Mouse (Mus musculus) WW6 (cell line): ENCODE results near the gene Sorbs1.
A peak's percentile ranks its signal among the peaks of the same experiment; 100 is the strongest.

Experiments
- DNase-seq: peaks from one replicate; pipeline ENCODE4 v3.0.0-alpha.2; 2013; ENCODE audit warnings: low read depth, low spot score

Gene Sorbs1

GRCm38 (mm10) chr19:40512500-40513421 lies 818 bp downstream of the Sorbs1 start:
- DNase-seq: no peak

- DNase-seq: peak; percentile 34
Measured at GRCm38 (mm10) chr19:40511679-40512309, 1.8 kb downstream of the Sorbs1 start.

- no peak for DNase-seq
Measured at GRCm38 (mm10) chr19:40511100-40511439, 2.5 kb downstream of the Sorbs1 start.

- DNase-seq: no peak
Measured at GRCm38 (mm10) chr19:40510387-40511099, 3.0 kb downstream of the Sorbs1 start.

- DNase-seq: no peak
Measured at GRCm38 (mm10) chr19:40509274-40509673, 4.3 kb downstream of the Sorbs1 start.

GRCm38 (mm10) chr19:40508851-40509250 lies 4.7 kb downstream of the Sorbs1 start:
- no peak for DNase-seq

GRCm38 (mm10) chr19:40506965-40507364 lies 6.6 kb downstream of the Sorbs1 start:
- no peak for DNase-seq

- no peak for DNase-seq
Measured at GRCm38 (mm10) chr19:40504336-40504735, 9.2 kb downstream of the Sorbs1 start.

GRCm38 (mm10) chr19:40499940-40500737 lies 13.4 kb downstream of the Sorbs1 start:
- no peak for DNase-seq

GRCm38 (mm10) chr19:40499141-40499540 lies 14.4 kb downstream of the Sorbs1 start:
- no peak for DNase-seq

GRCm38 (mm10) chr19:40498162-40498725 lies 15.3 kb downstream of the Sorbs1 start:
- no peak for DNase-seq

GRCm38 (mm10) chr19:40496509-40497267 lies 16.9 kb downstream of the Sorbs1 start:
- no peak for DNase-seq

- DNase-seq: no peak
Measured at GRCm38 (mm10) chr19:40496071-40496470, 17.5 kb downstream of the Sorbs1 start.

GRCm38 (mm10) chr19:40492902-40493301 lies 20.7 kb downstream of the Sorbs1 start:
- DNase-seq: no peak

- DNase-seq: no peak
Measured at GRCm38 (mm10) chr19:40491442-40491841, 22.1 kb downstream of the Sorbs1 start.

GRCm38 (mm10) chr19:40490765-40491164 lies 22.8 kb downstream of the Sorbs1 start:
- DNase-seq: no peak

- DNase-seq: no peak
Measured at GRCm38 (mm10) chr19:40489633-40490032, 23.9 kb downstream of the Sorbs1 start.

GRCm38 (mm10) chr19:40488853-40489454 lies 24.6 kb downstream of the Sorbs1 start:
- no peak for DNase-seq

- no peak for DNase-seq
Measured at GRCm38 (mm10) chr19:40487561-40487960, 26.0 kb downstream of the Sorbs1 start.

GRCm38 (mm10) chr19:40481115-40481514 lies 32.5 kb downstream of the Sorbs1 start:
- no peak for DNase-seq
